Mouse (Mus musculus) brain, embryonic 14.5 days (tissue): ENCODE results near the gene Mgat4a.

Experiments
- CTCF ChIP-seq: fragments of 200-500 bp; IDR thresholded peaks from 2 replicates; pipeline ENCODE4 v1.5.1; 2012; ENCODE audit warnings: inconsistent platforms, mild to moderate bottlenecking, moderate library complexity, borderline replicate concordance; ENCODE audit not compliant: insufficient read depth, insufficient read length; ENCODE audit errors: extremely low read depth
- POLR2A ChIP-seq: fragments of 200-500 bp; IDR thresholded peaks from 2 replicates; pipeline ENCODE4 v1.6.1; 2012; ENCODE audit warnings: mild to moderate bottlenecking, inconsistent platforms, borderline replicate concordance; ENCODE audit not compliant: poor library complexity, insufficient read depth, insufficient read length, severe bottlenecking; ENCODE audit errors: extremely low read depth

DNA sequence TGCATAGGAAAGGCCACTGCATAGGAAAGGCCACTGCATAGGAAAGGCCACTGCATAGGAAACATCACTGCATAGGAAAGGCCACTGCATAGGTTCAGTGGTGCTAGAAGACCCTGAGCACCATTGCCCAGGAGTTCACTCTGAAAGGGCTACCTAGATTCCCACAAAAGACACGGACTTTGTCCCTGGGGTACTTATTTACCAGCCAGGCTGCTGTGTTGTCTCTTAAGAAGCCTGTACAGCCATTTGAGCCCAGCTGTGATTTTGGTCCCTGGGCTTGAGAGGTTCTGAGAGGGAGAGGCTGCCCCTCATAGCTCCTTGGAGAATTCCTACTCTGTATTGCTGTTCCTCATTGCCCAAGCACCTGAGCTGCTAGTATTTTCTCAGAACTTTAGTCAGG is 144.3 kb downstream of the Mgat4a start:
- TF ChIP-seq CTCF = no peak
- no peak for TF ChIP-seq POLR2A
